Mouse (Mus musculus): Measurements from ENCODE around the gene Sync.

Gene Sync

GRCm38 (mm10) chr4:129304306-129304705 lies 16.9 kb downstream of the Sync start:
- DNase-seq (ENCODE audit: low read depth) = no peak

DNA sequence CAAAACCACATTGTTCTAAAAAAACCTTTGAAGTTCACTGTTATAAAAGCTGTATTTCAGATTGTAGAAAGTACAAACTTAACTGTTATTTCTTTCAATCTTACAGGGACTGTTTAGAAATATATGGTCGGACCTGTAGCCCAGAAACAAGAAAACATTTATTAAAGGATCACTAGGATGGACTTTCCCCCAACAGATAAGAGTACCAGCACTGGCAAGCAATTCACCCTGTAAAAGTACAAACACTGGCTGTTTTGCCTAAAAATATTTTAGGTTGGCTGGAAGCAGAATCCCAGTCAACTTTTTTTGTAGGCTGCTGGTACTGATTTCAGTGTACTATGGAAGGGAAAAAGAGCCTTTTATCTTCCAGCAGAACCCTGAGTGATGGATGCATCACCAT lies 20.5 kb downstream of the Sync start:
- no peak for DNase-seq (ENCODE audit: low read depth)

GRCm38 (mm10) chr4:129313886-129314285 lies 26.5 kb downstream of the Sync start:
- DNase-seq (ENCODE audit: low read depth) = no peak

DNA sequence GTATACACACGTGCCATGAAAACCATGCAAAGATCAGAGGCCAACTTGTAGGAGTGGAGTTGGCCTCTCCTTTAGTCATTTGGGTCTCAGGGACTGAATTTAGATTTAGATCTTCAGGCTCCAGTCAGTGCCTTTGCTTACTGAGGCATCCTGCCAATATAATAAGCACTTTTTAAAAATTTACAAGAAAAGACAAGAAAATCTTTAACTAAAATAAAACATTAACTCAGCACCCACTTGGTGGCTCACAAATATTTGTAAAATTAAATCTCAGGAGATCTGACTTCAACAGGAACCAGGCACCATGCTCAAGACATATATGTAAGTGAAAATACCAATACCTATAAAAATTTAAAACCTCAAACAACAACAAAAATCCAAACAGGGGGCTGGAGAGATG lies 33.5 kb downstream of the Sync start:
- no peak for DNase-seq (ENCODE audit: low read depth)

DNA sequence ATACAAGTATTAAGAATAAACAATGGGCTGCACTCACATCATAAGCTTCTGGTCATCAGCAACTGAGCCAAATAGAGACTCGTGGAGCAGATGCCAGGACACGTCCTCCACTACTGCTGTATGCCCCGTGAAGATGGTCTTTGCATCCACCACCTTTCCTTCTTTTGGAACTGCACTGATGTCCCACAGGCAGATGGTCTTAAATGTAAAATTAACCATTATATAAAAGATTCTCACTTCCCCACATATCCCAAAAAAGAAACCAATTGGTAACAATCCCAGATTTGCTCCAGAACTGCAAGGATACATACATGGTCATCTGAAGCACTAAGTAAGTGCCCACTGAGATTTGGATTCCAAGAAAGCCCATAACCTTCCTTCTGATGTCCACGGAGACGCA lies 34.6 kb downstream of the Sync start:
- no peak for DNase-seq (ENCODE audit: low read depth)

GRCm38 (mm10) chr4:129323491-129323890 lies 36.1 kb downstream of the Sync start:
- DNase-seq (ENCODE audit: low read depth) = no peak

- peak; percentile 81 for DNase-seq (ENCODE audit: low read depth)
Measured at GRCm38 (mm10) chr4:129324756-129325155, 37.3 kb downstream of the Sync start.

DNA sequence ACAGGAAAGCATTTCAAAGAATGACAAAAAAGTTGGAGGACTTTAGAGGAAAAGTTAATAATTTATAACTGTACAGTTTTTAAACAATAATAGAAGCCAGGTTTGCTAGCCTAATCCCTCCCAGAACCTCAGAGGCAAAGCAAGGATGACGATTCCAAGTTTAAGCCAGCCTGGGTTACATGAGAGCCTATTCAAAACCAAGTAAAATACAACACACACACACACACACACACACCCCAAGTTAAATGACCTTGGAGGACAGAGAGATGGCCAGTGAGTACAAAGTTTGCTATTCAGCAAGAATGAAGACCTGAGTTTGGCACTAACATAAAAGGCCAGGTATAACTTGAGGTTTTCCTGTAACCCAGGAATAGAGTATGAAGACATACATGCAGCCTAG lies 38.8 kb downstream of the Sync start:
- DNase-seq (ENCODE audit: low read depth) = no peak

DNA sequence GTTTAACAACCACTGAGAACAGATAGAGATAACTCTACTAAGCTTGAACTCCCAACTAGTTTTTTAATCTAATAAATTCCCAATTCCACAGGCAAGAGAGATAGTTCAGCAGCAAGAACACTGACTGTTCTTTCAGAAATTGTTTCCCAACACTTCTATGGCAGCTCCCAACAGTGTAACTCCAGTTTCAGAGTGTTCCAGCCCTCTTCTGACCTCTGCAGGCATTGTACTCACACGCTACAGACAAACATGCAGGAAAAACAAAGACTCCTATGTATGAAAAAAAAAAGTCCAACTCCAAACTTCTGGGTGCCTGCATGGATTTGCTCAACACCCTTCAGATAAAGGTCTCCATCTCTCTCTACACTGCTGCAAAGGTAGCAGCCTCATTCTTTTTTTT lies 45.4 kb downstream of the Sync start:
- DNase-seq (ENCODE audit: low read depth) = peak; percentile 52

DNA sequence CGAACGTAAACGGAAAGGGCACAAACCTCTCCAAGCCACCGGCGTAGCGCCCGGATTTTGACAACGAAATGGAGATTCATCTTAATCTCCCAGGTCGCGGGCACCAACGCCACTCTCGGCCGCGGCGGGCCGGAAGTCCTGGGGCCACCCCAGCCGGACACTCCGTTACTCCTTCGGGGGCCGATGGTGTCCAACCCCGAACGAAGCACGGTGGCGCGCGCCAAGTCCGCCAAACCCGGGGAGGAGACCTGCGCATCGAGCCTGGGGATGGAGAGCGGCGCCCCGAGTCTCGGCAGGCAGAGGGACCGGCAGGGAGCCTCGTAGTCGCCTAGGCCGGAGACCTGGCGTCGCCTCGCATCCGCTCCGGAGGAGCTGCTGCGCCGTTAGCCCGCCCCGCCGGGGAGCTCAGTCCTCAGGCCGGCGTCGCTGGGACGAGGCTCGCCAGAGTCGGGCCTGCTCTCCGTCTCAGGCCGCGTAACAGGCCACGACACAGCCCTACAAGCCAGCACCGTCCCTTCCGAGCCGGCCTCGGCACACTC lies 47.3 kb downstream of the Sync start:
- DNase-seq (ENCODE audit: low read depth) = no peak

DNA sequence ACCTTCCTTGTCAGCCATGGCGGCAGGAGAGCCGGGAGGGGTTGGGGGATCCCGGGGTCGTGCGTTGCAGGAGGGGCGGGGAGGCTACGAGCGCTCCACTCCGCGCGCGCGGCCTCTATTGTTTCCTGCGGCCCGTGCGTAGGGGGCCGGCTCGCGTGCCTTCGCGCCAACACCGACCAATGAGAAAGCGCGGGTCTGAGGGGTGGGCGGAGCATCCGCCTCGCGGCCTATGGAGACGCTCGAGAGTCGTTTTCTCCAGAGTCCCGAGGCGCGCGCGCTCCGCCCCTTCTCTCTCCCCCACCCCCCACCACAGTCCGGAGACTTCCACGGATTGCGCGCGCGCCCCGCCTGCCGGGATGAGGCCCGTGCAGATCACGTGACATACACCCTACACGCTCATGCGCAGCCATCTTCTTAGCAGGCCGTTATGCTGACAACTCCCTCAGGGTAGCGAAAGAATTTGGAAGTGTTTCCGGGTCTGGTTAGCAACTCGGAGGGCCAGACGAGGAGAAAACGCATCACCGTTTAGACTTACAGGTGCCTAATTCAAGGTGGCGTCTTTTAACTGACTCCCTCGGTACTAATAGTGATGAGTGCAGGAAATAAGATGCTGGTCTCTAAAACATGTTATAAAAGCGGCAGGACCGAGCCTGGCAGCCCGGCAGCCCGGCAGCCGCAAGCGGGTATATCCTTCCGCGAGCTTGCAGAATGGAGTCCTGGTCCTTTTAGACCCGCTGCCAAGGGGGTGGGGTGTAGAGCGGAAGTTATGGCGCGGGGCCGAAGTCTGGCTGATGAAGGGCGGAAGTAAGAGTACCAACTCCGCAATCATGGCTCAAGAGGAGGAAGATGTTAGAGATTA lies 48.0 kb downstream of the Sync start, which contains the start of the genes Rbbp4 and Zbtb8os:
Rbbp4 (minus strand) TSS at position 155 of the 859 bp plus-strand sequence.
Zbtb8os (plus strand) TSS at position 480 of the 859 bp plus-strand sequence.
- peak; percentile 100 for DNase-seq (ENCODE audit: low read depth)

DNA sequence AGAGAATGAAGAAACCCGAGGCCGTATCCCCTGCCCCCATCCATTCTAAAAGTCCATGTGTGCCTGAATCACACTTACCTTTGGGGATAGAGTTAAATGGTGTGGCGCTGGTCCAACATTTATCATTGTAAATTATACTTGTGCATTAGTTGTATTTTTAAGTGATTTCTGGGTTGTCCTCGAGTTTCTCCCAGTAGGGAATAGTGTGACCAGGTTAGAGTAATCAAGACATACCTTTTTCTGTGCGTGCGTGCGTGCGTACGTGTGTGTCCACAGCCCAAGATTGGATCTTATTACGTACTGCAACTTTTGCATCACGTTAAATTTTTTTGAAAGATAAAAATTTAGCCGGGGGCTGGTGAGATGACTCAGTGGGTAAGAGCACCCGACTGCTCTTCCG lies 48.9 kb downstream of the Sync start:
- peak; percentile 50 for DNase-seq (ENCODE audit: low read depth)

DNA sequence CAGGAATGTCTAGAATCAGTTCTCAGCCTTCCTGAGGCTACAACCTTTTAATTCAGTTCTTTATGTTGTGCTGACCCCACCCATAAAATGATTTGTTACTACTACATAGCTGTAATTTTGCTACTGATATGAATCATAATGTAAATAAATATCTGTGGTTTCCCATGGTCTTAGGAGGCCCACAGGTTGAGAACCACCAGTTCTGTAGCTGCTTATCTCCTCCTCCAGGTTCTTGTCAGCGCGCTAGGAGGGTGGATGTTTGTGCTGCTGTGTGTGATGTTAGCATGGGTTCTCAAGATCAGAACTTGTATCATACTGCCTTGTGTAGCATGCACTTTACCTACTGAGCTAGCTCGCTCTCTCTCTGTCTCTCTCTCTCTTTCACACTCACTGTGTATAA lies 52.3 kb downstream of the Sync start:
- DNase-seq (ENCODE audit: low read depth) = no peak

- DNase-seq (ENCODE audit: low read depth) = peak; percentile 37
Measured at GRCm38 (mm10) chr4:129341888-129342287, 54.5 kb downstream of the Sync start.

- no peak for DNase-seq (ENCODE audit: low read depth)
Measured at GRCm38 (mm10) chr4:129342705-129343104, 55.3 kb downstream of the Sync start.

DNA sequence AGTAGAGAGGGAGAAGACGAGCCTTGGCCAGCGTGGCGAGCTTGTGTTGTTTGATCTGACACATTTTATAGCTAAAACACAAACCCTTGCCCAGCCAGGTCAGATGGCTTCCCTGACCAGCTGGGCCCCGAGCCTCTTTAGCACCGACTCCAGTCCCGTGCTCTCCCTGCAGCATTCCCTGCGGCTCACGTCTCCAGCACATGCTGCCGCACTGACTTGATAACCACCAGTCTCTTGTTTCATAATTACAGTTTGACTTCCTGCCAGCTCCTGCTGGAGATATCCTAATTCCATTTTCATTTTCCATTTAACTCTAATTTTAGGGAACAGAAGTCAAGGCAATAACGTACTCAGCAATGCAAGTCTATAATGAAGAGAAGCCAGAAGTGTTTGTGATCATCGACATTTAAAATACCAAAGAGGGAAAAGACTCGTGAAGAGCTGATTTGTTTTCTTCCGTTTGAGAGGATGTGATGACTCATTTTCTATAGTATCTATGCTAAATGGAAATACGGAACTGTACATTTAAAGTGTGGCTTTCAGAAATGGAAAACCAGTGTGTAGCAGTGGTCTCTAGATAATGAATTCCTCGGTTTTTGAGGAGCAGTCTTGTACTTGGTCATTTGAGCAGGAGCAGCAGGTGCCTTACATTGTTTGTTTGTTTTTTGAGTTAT lies 59.2 kb downstream of the Sync start:
- no peak for DNase-seq (ENCODE audit: low read depth)

DNA sequence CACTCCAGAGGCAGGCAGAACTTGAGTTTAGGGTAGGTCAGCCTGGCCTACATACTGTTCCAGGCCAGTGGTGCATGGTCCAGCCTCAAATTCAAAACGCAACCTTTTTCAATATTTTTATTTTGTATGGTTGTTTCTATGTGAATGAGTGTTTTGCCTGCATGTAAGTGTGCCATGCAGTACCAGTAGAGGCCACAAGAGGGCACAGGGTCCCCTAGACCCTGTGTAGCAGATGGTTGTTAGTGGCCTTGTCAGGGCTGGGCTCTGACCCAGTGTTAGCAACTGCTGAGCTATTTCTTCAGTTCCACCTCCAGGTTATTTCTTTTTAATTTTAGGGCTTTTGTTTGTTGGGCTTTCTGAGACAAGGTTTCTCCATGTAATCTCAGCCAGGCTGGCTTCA lies 63.2 kb downstream of the Sync start:
- DNase-seq (ENCODE audit: low read depth) = peak; percentile 94

GRCm38 (mm10) chr4:129351111-129351510 lies 63.7 kb downstream of the Sync start:
- DNase-seq (ENCODE audit: low read depth) = no peak

DNA sequence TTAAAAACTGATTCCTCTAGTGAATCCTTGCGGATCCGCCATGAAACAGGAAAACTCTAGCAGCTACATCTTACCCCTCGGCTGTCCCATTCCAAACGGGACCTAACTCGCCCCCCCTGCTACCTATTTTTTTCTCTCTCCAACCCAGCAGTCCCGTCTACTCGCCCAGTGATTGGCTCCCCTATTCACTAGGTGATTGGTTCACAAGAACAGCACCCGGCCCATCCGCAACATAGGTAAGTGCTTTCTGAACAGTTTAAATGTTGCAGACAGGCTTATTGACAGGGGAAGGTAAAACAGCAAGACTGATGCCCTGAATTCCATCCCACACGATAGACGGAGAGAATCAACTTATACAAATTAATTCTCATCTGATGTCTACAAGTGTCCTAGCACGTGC lies 65.8 kb downstream of the Sync start:
- DNase-seq (ENCODE audit: low read depth) = no peak

- DNase-seq (ENCODE audit: low read depth) = no peak
Measured at GRCm38 (mm10) chr4:129354236-129354635, 66.8 kb downstream of the Sync start.

- no peak for DNase-seq (ENCODE audit: low read depth)
Measured at GRCm38 (mm10) chr4:129357613-129358163, 70.3 kb downstream of the Sync start.
